Mouse (Mus musculus): ENCODE data around the gene Myo9b.
"Not testable (repeated sequence)": the region's sequence is repeated elsewhere in the genome, so short reads cannot be mapped to it uniquely, and the experiment has no call there.

Myo9b gene

DNA sequence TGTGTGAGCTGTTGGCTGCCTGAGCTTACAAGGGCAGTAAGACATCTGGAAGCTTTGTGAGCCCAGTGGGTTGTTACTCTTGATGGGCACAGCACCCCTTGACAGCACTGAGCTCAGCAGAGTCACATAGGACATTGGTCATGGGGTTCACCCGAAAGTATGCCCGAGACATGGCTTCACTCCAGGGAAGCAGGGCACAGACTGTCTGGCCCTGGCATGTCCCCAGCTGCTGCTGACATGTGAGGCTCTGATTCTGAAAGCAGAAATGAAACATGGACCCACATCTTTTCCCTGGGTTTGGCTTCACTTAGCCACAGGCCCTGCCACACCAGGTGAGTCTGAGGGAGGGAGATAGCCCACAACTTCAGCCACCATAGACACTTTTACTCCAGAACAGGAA lies 24.3 kb downstream of the Myo9b start:
- DNase-seq (ENCODE audit: low spot score): no peak

DNA sequence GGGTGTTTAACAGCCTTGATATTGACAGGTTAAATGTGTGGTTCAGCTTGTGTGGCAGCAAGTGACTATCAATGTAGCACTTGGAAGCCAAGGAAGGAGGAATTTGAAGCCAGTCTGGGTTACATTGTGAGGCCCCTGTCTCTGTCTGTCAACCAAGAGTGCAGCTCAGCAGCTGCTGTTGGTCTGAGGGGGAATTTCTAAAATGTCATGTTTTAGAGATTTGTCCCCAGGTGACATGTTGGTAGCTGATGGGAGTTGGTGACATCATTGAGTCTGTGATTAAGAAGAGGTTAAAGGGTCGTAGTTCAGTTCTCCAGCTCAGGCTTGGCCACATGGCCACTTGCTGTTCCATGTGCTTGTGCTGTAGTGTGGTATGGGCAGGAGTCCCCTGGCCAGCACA lies 24.9 kb downstream of the Myo9b start:
- no peak for DNase-seq (ENCODE audit: low spot score)

GRCm38 (mm10) chr8:71299716-71300115 lies 27.2 kb downstream of the Myo9b start:
- no peak for DNase-seq (ENCODE audit: low spot score)

DNA sequence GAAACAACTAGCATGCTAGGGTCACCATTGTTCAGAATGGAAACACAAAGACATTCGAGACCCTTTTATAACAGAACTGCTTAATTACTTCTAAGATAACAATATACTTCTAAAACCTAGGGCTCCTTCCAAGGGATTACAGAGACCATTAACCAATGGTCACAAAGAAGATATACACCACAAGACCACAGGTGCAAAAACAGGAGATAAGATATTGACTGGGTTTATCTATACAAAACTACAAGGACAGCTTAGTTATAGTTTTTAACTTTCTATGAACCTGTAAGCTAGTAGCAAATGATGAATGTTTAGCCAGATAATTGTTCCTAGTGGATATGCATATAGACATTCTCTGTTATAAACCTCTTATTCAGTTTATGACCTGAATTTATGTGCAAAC lies 30.3 kb downstream of the Myo9b start:
- no peak for DNase-seq (ENCODE audit: low spot score)

- no peak for DNase-seq (ENCODE audit: low spot score)
Observed at GRCm38 (mm10) chr8:71303632-71304031, 31.1 kb downstream of the Myo9b start.

DNA sequence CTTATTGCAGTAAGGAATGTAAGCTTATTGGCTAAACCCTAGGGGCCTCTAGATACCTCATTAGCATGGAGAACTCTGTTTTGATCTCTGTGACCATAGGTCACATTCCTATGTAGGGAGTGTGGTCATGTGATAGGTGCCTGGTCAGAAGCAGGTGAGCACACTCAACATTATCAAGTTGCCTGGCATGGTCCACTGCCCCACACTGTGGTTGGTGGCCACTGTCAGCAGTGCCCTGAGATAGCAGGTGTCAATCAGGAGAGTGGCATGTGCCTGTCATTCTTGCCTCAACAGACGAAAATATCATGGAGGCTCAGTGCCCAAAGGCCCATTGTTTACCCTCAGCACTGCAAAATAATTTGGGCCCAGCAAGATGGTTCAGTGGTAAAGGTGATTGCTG lies 33.5 kb downstream of the Myo9b start:
- no peak for DNase-seq (ENCODE audit: low spot score)

DNA sequence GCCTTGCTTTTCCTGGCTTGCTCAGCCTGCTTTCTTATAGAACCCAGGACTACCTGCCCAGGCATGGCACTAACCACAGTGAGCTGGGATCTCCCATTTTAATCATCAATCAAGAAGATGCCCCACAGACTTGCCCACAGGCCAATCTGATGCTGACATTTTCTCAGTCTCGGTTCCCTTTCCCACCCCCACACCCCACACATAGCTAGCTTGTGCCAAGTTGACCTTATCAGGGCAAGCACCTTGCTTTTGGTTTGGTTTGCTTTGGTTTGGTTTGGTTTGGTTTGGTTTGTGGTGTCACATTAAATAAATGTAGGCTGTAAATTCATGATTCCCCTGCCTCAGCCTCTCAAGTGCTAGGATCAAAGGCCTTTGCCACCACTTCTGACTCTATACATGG lies 34.9 kb downstream of the Myo9b start:
- DNase-seq (ENCODE audit: low spot score): no peak

- DNase-seq (ENCODE audit: low spot score): no peak
Observed at GRCm38 (mm10) chr8:71307913-71308312, 35.4 kb downstream of the Myo9b start.

DNA sequence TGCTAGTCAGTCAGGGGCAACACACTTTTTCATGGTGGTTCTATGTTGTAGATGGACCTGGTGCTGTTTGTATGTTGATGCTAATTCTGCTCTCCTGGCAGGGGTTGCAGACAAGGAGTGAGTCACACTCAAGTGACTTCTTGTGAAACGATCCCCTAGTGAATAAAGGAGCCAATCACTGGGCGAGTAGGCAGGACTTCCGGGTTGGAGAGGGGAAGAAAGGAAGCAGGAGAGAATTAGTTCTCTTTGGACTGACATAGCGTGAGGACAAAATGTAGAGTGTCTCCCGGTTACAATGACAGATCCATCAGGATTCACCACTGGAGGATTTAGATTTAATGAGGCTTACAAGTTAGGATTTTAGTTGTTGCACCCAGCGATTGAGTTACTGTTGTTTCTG lies 37.9 kb downstream of the Myo9b start:
- DNase-seq (ENCODE audit: low spot score): no peak

DNA sequence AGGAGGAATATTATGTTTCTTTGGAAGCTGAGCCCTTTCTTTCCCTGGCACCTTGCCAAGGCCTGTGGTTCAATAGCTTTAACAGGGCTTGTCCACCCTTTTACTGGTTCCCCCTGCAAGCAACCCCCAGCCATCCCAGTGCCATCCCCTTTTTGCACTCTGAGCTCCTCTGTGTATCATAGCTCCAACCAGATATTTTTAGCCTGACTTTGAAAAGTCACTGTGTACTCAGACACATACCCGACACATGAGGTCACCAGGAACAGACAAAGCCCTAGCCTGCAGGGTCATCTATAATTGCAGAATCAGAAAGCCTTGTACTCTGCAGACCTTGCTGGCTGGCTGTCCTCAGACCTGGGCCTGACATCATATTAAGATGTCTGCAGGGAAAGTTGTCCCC lies 40.2 kb downstream of the Myo9b start:
- DNase-seq (ENCODE audit: low spot score): peak; percentile 28

DNA sequence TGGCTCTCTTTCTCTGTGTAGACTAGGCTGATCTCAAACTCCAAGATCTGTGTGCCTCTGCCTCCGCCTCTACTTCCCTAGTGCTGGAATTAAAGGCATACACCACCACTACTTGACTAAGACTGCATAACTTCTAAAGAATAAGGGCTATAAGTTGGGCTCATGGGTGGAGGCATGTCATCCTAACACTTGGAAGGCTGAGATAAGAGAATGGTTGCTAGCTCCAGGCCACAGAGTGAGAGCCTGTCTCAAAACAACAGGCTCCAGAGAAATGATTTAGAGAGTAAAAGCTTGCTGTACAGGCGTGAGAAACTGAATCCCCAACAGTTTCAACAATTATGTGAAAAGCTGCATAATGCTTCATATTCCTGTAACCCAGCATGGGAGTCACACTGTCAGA lies 41.4 kb downstream of the Myo9b start:
- no peak for DNase-seq (ENCODE audit: low spot score)

DNA sequence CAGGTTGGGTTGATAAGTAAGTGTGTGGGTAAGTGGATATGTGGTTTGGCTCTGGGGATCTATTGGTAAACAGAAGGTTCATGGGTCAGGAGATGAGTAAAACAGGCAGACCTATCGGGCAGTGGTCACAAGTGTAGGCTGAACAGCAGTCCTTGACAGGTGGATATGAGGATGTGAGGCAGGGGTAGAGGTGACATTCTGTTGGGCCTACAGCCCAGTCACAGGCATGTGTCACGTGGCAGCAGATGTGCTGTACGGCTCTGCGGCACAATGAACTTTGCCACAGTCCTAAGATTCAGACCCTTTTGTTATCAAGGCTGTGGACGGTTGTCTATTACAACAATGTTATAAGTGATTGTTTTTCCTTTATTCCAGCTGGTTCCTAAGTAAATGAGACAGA lies 43.5 kb downstream of the Myo9b start:
- DNase-seq (ENCODE audit: low spot score): no peak

DNA sequence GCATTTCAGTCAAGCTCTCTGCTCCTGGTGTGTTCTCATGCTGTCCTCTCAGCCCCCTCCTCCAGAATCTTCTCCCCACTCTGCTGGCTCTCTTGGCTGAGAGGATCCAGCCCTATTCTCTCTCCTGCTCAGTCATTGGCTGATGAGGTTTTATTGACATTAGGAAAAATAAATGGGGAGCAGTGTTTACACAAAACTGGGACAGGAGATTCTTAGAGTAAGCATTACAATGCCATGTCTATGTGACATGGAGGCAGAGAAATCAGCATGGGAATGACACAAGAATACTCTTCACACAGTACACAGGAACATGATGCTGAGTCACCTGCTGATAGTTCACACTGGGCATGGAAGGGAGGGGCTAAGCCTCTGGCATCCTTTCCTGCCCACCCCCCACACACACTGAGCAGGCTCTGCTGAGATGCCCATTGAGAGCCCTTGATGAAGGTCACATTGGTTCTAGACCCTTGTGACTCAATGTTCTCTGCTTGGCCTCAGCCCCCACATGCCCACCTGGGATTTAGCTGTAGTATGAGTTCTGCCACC lies 44.0 kb downstream of the Myo9b start:
- DNase-seq (ENCODE audit: low spot score): no peak

GRCm38 (mm10) chr8:71318610-71319009 lies 46.1 kb downstream of the Myo9b start:
- DNase-seq (ENCODE audit: low spot score): not testable (repeated sequence)

DNA sequence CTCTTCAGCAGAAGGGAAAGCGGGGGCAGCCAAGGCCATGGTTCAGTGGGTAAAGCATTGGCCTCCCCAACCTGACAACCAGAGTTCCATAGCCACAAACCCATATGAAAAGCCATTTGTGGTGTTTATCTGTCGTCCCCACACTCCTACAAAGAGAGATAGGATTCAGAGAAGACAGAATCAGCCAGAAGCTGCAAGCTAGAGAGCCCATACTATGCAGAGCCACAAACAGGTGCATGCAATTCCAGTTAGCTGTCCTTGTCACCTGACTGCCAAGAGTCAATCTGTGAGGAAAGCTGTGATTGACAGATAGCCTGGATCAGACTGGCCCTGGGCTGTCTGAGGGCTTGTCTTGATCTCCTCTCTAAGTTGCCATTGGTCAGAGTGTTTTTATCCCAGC lies 47.2 kb downstream of the Myo9b start:
- not testable (repeated sequence) for DNase-seq (ENCODE audit: low spot score)

DNA sequence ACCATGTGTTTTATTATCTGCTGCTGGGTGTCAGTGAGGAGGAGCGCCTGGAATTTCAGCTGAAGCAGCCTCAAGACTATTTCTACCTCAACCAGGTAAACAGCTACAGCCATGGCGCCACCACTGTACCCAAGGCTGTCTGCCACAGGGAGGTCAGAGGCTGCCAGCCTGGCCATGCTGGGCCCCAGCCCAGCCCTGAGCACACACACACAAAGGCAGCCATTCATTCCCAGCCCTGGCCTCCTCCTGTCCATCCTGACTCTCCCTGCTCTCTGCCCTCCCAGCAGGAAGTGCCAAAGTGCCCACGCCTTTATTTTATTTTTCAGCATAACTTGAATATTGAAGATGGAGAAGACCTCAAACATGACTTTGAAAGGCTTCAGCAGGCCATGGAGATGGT lies 50.4 kb downstream of the Myo9b start:
- DNase-seq (ENCODE audit: low spot score): no peak

GRCm38 (mm10) chr8:71324848-71325247 lies 52.3 kb downstream of the Myo9b start:
- DNase-seq (ENCODE audit: low spot score): no peak

GRCm38 (mm10) chr8:71337834-71338233 lies 65.3 kb downstream of the Myo9b start:
- not testable (repeated sequence) for DNase-seq (ENCODE audit: low spot score)

GRCm38 (mm10) chr8:71340625-71341024 lies 68.1 kb downstream of the Myo9b start:
- no peak for DNase-seq (ENCODE audit: low spot score)

GRCm38 (mm10) chr8:71346581-71346980 lies 74.1 kb downstream of the Myo9b start:
- no peak for DNase-seq (ENCODE audit: low spot score)

DNA sequence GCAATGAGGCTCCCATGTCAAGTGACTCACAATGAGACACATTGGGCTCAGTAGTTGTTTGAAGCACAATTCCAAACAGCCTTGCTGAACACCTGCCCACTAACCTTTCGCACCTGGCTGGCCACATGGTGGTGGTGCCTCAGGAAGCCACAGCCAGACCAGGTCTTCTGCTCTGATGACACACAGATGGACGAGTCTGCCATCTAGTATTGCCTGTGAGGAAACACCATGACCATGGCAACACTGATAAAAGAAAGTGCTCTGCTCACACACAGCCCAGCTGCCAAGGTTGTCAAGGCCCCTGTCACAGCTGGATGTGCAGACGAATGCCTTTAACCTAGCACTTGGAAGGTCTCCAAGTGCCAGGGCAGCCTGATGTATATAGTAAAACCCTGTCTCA lies 78.6 kb downstream of the Myo9b start:
- DNase-seq (ENCODE audit: low spot score): no peak

- DNase-seq (ENCODE audit: low spot score): no peak
Observed at GRCm38 (mm10) chr8:71351520-71351919, 79.0 kb downstream of the Myo9b start.

- no peak for DNase-seq (ENCODE audit: low spot score)
Observed at GRCm38 (mm10) chr8:71358026-71358425, 85.5 kb downstream of the Myo9b start.

- peak; percentile 94 for DNase-seq (ENCODE audit: low spot score)
Observed at GRCm38 (mm10) chr8:71366771-71367528, 94.4 kb downstream of the Myo9b start, which contains the start of gene Use1. TSS of gene Use1 (plus strand) at chr8:71366848.

Data from layer of hippocampus, adult 11-12 months (tissue).